Mouse (Mus musculus) MEL (cell line): ENCODE data around the gene Tmem132c.

ENCODE experiments used
- BHLHE40 ChIP-seq: IDR thresholded peaks from 2 replicates; pipeline ENCODE4 v1.6.1; 2012; ENCODE audit warnings: low read depth, mild to moderate bottlenecking, inconsistent platforms, low read length, improper control_type of control experiment, borderline replicate concordance
- CHD2 ChIP-seq: IDR thresholded peaks from 2 replicates; pipeline ENCODE4 v1.6.1; 2011; ENCODE audit warnings: low read length, improper control_type of control experiment
- CTCF ChIP-seq, 3 experiments: IDR thresholded peaks in 2 of 3; conservative IDR thresholded peaks in 1 of 3; 2 replicates each; pipeline ENCODE4 v1.5.1; 2011 to 2012; ENCODE audit warnings: low read length in 3 of 3, low read depth in 2 of 3, mild to moderate bottlenecking in 2 of 3, improper control_type of control experiment in 1 of 3, inconsistent platforms in 1 of 3, mixed read lengths in 1 of 3, moderate library complexity in 1 of 3; ENCODE audit not compliant: control insufficient read depth in 1 of 3, insufficient read depth in 1 of 3, poor library complexity in 1 of 3, severe bottlenecking in 1 of 3
- JUND ChIP-seq: IDR thresholded peaks from 2 replicates; pipeline ENCODE4 v1.6.1; 2011; ENCODE audit warnings: low read depth, mild to moderate bottlenecking, improper control_type of control experiment, low read length
- MYC ChIP-seq: IDR thresholded peaks from 2 replicates; pipeline ENCODE4 v1.6.1; 2011; ENCODE audit warnings: low read depth, mild to moderate bottlenecking, low read length, improper control_type of control experiment, moderate library complexity
- POLR2A ChIP-seq, 2 experiments: IDR thresholded peaks; 2 replicates each; pipeline ENCODE4 v1.6.1; 2011 to 2012; ENCODE audit warnings: low read length in 2 of 2, mild to moderate bottlenecking in 2 of 2, control low read depth in 1 of 2, improper control_type of control experiment in 1 of 2, low read depth in 1 of 2, moderate library complexity in 1 of 2; ENCODE audit not compliant: control insufficient read depth in 1 of 2, insufficient read depth in 1 of 2, poor library complexity in 1 of 2
- ZKSCAN1 ChIP-seq: IDR thresholded peaks from 2 replicates; pipeline ENCODE4 v1.6.1; 2012; ENCODE audit warnings: low read depth, mild to moderate bottlenecking, inconsistent platforms, low read length, improper control_type of control experiment, moderate library complexity

DNA sequence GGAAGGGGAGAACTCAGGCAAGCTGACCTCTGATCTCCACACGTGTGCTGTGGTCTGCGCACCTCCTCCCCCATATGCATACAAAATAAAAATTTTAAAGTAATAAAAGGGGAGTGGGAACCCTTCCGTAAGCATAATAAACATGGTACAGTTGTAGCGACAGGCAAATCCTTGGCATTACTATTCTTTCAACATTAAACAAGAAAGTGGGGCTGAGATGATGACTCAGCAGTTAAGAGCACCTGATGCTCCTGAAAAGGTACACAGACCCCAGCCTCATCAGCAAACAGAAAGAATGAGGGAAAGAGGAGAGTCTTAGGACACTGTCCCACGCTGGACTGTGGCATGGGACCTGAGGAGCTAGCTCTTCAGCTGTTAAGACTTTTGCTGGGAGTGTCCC, 361.4 kb downstream of the Tmem132c start:
- TF ChIP-seq BHLHE40 (no peak), POLR2A (IDR thresholded peaks at IDR 0.05; ENCODE audit: control insufficient read depth in 1 of 2, insufficient read depth in 1 of 2, low read depth in 1 of 2, low read length in 2 of 2, poor library complexity in 1 of 2) (no peak), CTCF (IDR thresholded peaks at IDR 0.05 in 2 of 3, conservative IDR thresholded peaks at IDR 0.05 in 1 of 3; ENCODE audit: control insufficient read depth in 1 of 3, insufficient read depth in 1 of 3, low read depth in 2 of 3, low read length in 3 of 3, poor library complexity in 1 of 3, severe bottlenecking in 1 of 3) (no peak), MYC (no peak), JUND (no peak), CHD2 (no peak), ZKSCAN1 (no peak)
